Mouse (Mus musculus): ENCODE data around the gene Tymp. TPM values are rescaled to one million over a fixed set of nuclear protein-coding genes. Genes with fewer than 3 reads are reported as not detected.

The Tymp gene
- polyA plus RNA-seq, 1 experiment from 2014 or later = 1.6 TPM

DNA sequence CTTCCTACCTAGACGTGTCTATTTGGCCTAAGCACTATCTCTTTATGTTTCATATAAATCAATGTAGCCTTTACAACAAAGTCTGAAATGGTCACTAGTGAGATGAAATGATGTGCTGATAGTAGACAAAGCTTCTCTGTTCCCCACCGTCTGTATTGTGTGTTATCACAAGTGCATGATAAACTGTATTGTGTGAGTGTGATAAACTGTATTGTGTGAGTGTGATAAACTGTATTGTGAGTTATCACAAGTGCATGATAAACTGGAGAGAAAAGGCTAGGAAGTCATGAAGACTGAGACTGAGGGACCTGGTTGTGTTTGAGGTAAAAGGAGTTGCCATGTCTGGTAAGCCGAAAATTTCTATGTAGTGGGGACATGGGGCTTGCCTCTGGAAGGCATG is 18.1 kb downstream of the Tymp start:
- DNase-seq (ENCODE audit: low spot score) (no peak), ATAC-seq (ENCODE audit: low FRiP score, low TSS enrichment) (no peak)
- TF ChIP-seq CTCF (IDR thresholded peaks at IDR 0.05; ENCODE audit: low read depth) = no peak
- 72% methylated on average over 3 of the region's 3 CpGs for WGBS
- Histone ChIP-seq H3K27me3 (ENCODE audit: control insufficient read depth, insufficient read depth, low read length) (no peaks in the 10 kb centered on the region), H3K9me3 (ENCODE audit: control insufficient read depth, low read length) (no peaks in the 10 kb centered on the region), H3K4me2 (replicated peaks; ENCODE audit: low read depth) (no peak overlapping the region), H3K9ac (ENCODE audit: low read length) (no peak overlapping the region), H3K4me1 (replicated peaks; ENCODE audit: control insufficient read depth, insufficient read depth) (peaks cover 2% of the 10 kb centered on the region; the same call in 1 of the 2 replicates), H3K36me3 (ENCODE audit: control insufficient read depth, insufficient read depth, low read length) (peaks cover 16% of the 10 kb centered on the region), H3K4me3 (ENCODE audit: low read depth, low read length) (no peak overlapping the region), H3K27ac (replicated peaks) (no peak overlapping the region)

DNA sequence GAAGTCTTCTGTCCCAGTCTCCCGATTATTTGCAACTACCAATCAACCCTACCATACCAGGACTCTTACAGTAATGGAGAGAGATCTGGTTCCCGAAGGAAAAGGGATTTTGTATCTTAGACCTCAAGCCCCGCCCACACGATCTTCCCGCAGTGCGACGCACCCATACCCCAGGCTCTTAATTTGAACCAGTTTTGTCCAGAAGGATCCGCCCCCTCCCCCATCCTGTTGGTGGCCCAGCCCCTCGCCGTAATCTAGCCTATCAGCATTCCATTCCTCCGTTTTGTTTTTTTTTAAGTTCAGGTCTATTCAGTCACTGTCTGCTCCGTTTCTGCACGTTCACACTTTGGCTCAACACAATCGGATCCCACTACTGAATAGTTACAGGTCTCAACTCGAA is 20.5 kb downstream of the Tymp start:
- Histone ChIP-seq H3K27me3 (ENCODE audit: control insufficient read depth, insufficient read depth, low read length) (no peaks in the 10 kb centered on the region), H3K27ac (replicated peaks) (peak overlapping the region; percentile 93), H3K36me3 (ENCODE audit: control insufficient read depth, insufficient read depth, low read length) (peaks cover 28% of the 10 kb centered on the region), H3K4me3 (ENCODE audit: low read depth, low read length) (peak overlapping the region; percentile 76), H3K9me3 (ENCODE audit: control insufficient read depth, low read length) (no peaks in the 10 kb centered on the region), H3K9ac (ENCODE audit: low read length) (peak overlapping the region; percentile 88), H3K4me2 (replicated peaks; ENCODE audit: low read depth) (peak overlapping the region; percentile 58), H3K4me1 (replicated peaks; ENCODE audit: control insufficient read depth, insufficient read depth) (peaks cover 2% of the 10 kb centered on the region; the same call in 1 of the 2 replicates)
- DNase-seq (ENCODE audit: low spot score) = peak; percentile 80
- no peak for TF ChIP-seq CTCF (IDR thresholded peaks at IDR 0.05; ENCODE audit: low read depth)
- no peak for TF ChIP-seq EP300 (optimal IDR thresholded peaks at IDR 0.05)
- WGBS = under 1% methylated on average over 15 of the region's 15 CpGs
- ATAC-seq (ENCODE audit: low FRiP score, low TSS enrichment) = peak; percentile 63; the same call in 1 of the 2 replicates

DNA sequence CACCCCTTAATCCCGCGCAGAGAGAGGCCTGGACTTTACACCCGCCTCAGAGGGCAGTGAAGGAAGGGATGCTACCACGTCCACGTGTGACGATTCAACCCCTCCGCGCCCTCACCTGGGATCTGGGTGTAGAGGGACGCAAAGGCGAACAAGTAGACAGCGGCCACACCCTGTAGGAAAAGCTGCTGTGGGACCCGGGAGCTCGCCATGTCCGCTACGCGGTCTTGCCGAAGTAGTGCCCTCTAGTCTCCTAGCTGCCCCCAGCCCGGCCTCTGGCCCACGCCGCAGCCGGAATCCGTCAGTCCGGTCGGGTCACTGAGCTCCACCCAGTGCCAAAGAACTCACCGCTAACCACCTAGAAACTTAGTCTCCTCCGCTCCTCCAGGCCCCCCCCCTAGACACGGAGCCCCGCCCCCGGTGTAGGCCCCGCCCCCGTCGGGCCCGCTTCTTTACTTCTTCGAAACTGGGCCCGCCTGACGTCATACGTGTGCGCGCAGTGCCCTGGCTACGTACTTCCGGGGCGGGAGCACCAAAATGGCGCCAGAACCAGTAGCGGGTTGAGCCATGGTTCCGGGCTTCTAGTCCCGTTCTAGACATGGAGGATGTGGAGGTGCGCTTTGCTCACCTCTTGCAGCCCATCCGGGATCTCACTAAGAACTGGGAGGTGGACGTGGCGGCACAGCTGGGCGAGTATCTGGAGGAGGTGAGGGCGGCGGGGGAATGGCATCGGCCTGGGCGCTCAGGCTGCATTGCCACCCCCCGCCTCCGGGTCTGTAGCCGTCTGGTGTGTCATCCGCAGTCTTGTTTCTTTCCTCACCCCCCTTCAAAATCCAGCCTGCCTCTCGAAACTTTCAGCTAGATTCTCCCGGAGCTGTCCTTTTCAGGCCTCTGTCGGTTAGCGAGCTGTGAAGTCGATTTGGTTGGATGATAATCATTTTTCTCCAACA is 21.3 kb downstream of the Tymp start, which contains the start of the genes Lmf2 and Ncaph2:
Gene Lmf2, minus strand, starts transcription at position 419 of the 947 bp plus-strand sequence.
Gene Ncaph2, plus strand, starts transcription at position 479 of the 947 bp plus-strand sequence.
- WGBS = under 1% methylated on average over 62 of the region's 64 CpGs
- H3K4me1 ChIP-seq (replicated peaks; ENCODE audit: control insufficient read depth, insufficient read depth) = peaks cover 2% of the 10 kb centered on the region; the same call in 1 of the 2 replicates
- peak within 1 kb of the TSS; percentile 88 for H3K9ac ChIP-seq (ENCODE audit: low read length)
- H3K4me2 ChIP-seq (replicated peaks; ENCODE audit: low read depth) = peak within 1 kb of the TSS; percentile 58
- ATAC-seq (ENCODE audit: low FRiP score, low TSS enrichment) = peak; percentile 93
- no peaks in the 10 kb centered on the region for H3K27me3 ChIP-seq (ENCODE audit: control insufficient read depth, insufficient read depth, low read length)
- H3K4me3 ChIP-seq (ENCODE audit: low read depth, low read length) = peak within 1 kb of the TSS; percentile 76
- TF ChIP-seq CTCF (IDR thresholded peaks at IDR 0.05; ENCODE audit: low read depth) (no peak; the same call in 1 of the 2 replicates), EP300 (optimal IDR thresholded peaks at IDR 0.05) (no peak)
- H3K36me3 ChIP-seq (ENCODE audit: control insufficient read depth, insufficient read depth, low read length) = peaks cover 22% of the 10 kb centered on the region
- H3K27ac ChIP-seq (replicated peaks) = peak within 1 kb of the TSS; percentile 93
- DNase-seq (ENCODE audit: low spot score) = peak; percentile 97
- no peaks in the 10 kb centered on the region for H3K9me3 ChIP-seq (ENCODE audit: control insufficient read depth, low read length)

DNA sequence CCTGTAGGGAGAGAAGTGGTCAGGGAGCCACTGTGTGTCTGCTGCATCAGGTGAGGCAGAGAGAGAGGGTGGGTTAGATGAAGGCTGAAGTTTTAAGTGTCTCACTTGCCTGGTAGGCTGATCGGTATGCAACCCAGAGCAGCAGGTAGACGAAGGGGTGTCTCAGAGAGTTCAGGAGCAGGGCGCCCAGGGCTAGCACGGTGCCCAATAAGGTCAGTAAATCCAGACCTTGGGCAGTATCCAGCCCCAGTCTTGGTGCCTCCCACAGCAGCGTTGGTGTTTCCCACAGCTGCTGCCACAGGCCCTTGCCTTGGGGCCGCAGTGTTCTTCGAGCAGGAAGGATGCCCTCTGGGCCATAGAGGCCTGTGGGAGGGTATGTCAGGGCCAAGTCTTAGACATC is 22.4 kb downstream of the Tymp start:
- no peak overlapping the region for H3K27ac ChIP-seq (replicated peaks)
- H3K9me3 ChIP-seq (ENCODE audit: control insufficient read depth, low read length) = no peaks in the 10 kb centered on the region
- peaks cover 2% of the 10 kb centered on the region; the same call in 1 of the 2 replicates for H3K4me1 ChIP-seq (replicated peaks; ENCODE audit: control insufficient read depth, insufficient read depth)
- peak overlapping the region; percentile 76 for H3K4me3 ChIP-seq (ENCODE audit: low read depth, low read length)
- peak overlapping the region; percentile 58 for H3K4me2 ChIP-seq (replicated peaks; ENCODE audit: low read depth)
- H3K27me3 ChIP-seq (ENCODE audit: control insufficient read depth, insufficient read depth, low read length) = no peaks in the 10 kb centered on the region
- H3K9ac ChIP-seq (ENCODE audit: low read length) = peak overlapping the region; percentile 88; the same call in 1 of the 2 replicates
- H3K36me3 ChIP-seq (ENCODE audit: control insufficient read depth, insufficient read depth, low read length) = peaks cover 19% of the 10 kb centered on the region
- 60% methylated on average over 7 of the region's 7 CpGs for WGBS
- DNase-seq (ENCODE audit: low spot score) = no peak
- ATAC-seq (ENCODE audit: low FRiP score, low TSS enrichment) = no peak
- TF ChIP-seq EP300 (optimal IDR thresholded peaks at IDR 0.05) (no peak), CTCF (IDR thresholded peaks at IDR 0.05; ENCODE audit: low read depth) (no peak)

DNA sequence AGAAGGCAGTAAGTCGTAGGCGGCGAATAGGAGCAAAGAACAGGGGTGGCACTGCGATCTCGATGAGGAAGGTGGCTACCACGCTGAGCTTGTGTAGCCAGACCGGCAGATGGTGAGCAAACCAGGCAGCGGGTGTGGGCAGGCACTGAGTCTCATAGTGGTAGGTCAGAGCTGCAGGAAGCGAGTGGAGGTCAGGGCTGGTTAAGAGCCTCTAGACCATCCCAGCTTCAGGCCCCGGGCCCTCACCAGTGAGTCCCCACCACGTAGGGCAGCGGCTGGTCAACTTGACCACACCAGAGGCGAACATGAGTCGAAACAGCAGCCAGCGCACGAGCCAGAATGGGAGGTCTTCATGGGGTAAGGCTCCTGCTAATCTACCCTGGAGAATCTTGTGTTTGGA is 23.0 kb downstream of the Tymp start:
- Histone ChIP-seq H3K4me3 (ENCODE audit: low read depth, low read length) (no peak overlapping the region), H3K9me3 (ENCODE audit: control insufficient read depth, low read length) (no peaks in the 10 kb centered on the region), H3K4me1 (replicated peaks; ENCODE audit: control insufficient read depth, insufficient read depth) (peaks cover 2% of the 10 kb centered on the region; the same call in 1 of the 2 replicates), H3K4me2 (replicated peaks; ENCODE audit: low read depth) (no peak overlapping the region), H3K27ac (replicated peaks) (no peak overlapping the region), H3K9ac (ENCODE audit: low read length) (no peak overlapping the region), H3K27me3 (ENCODE audit: control insufficient read depth, insufficient read depth, low read length) (no peaks in the 10 kb centered on the region), H3K36me3 (ENCODE audit: control insufficient read depth, insufficient read depth, low read length) (peaks cover 19% of the 10 kb centered on the region)
- ATAC-seq (ENCODE audit: low FRiP score, low TSS enrichment) = no peak
- TF ChIP-seq CTCF (IDR thresholded peaks at IDR 0.05; ENCODE audit: low read depth) (no peak), EP300 (optimal IDR thresholded peaks at IDR 0.05) (no peak)
- 94% methylated on average over 16 of the region's 16 CpGs for WGBS
- no peak for DNase-seq (ENCODE audit: low spot score)
